Mouse (Mus musculus): ENCODE data around the gene Tfg.

Gene Tfg

DNA sequence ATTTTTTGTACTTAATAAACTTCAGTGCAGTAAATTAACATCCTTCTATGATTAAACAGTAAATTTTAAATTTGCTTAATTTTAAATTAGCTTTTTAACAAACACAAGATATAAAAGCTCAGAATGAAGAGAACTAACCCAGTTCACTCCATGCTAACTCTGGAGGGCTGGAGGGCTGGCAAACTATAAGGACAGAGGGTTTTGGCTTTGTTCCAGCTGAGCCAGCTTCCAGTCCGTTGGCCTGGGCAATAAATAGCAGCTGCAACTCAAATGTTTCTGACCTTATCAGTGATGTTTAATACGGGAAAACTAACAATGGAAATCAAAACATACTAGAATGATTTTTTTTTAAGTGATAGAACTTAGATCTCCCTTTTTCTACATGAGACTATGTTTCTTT, 72.0 kb downstream of the Tfg start:
- DNase-seq (ENCODE audit: low spot score in 2 of 2), result no peak
